Mouse (Mus musculus) heart, postnatal 0 days (tissue): ENCODE measurements around the gene Dgat2. TPM values are rescaled to one million over a fixed set of nuclear protein-coding genes. Genes with fewer than 3 reads are reported as not detected.
A peak's percentile ranks its signal among the peaks of the same experiment; 100 is the strongest.

Source experiments
- ATAC-seq: fragments of 200-750 bp; cut with Nextera tagmentation; 2 replicates; pipeline ENCODE4 v1.8.0; 2017; ENCODE audit warnings: low read depth, moderate number of reproducible peaks, moderate library complexity; ENCODE audit not compliant: insufficient read depth
- DNase-seq: peaks from one replicate; pipeline ENCODE4 v3.0.0-alpha.2; 2016; ENCODE audit warnings: low spot score
- H3K27ac ChIP-seq: fragments of 300-500 bp; sonication (generic); 2 replicates; pipeline ENCODE4 v1.5.1; 2014; ENCODE audit warnings: low read depth, mild to moderate bottlenecking
- H3K27me3 ChIP-seq: fragments of 300-500 bp; sonication (generic); 2 replicates; pipeline ENCODE4 v1.6.1; 2014; ENCODE audit warnings: low read length, mixed read lengths; ENCODE audit not compliant: control insufficient read depth, insufficient read depth
- H3K36me3 ChIP-seq: fragments of 300-500 bp; sonication (generic); replicated peaks from 2 replicates; pipeline ENCODE4 v1.6.1; 2014; ENCODE audit warnings: low read length, mixed read lengths; ENCODE audit not compliant: control insufficient read depth, insufficient read depth
- H3K4me1 ChIP-seq: fragments of 300-500 bp; sonication (generic); 2 replicates; pipeline ENCODE4 v1.6.1; 2014; ENCODE audit warnings: antibody characterized with exemption; ENCODE audit not compliant: control insufficient read depth, insufficient read depth
- H3K4me2 ChIP-seq: fragments of 300-500 bp; sonication (generic); 2 replicates; pipeline ENCODE4 v1.6.1; 2014; ENCODE audit warnings: low read depth, mild to moderate bottlenecking, low read length, moderate library complexity
- H3K4me3 ChIP-seq: fragments of 300-500 bp; sonication (generic); 2 replicates; pipeline ENCODE4 v1.5.1; 2014; ENCODE audit warnings: low read depth, low read length
- H3K9ac ChIP-seq: fragments of 300-500 bp; sonication (generic); replicated peaks from 2 replicates; pipeline ENCODE4 v1.6.1; 2014; ENCODE audit warnings: low read depth, low read length, mixed read lengths
- H3K9me3 ChIP-seq: fragments of 300-500 bp; sonication (generic); replicated peaks from 2 replicates; pipeline ENCODE4 v1.6.1; 2016; ENCODE audit warnings: low read length; ENCODE audit not compliant: control insufficient read depth
- CTCF ChIP-seq: IDR thresholded peaks from 2 replicates; pipeline ENCODE4 v1.5.1; 2016; ENCODE audit warnings: antibody characterized with exemption, control low read depth, low read depth
- EP300 ChIP-seq: IDR thresholded peaks from 2 replicates; pipeline ENCODE4 v1.6.1; 2016; ENCODE audit warnings: antibody characterized with exemption, low read depth
- WGBS: fragments of 180-500 bp; shearing (Covaris S2); extraction: QIAGEN DNeasy Blood & Tissue Kit; methylation state at CpG from one replicate; pipeline ENCODE4 v1.1.7; 2014; 5-methylcytosine and 5-hydroxymethylcytosine counted together
- polyA plus RNA-seq: library from polyadenylated mRNA; unstranded; fragments of >200 nt; fragmentation: Nextera tagmentation; extraction: Ambion mirVana; gene quantifications from 2 replicates; pipeline ENCODE4 v1.2.1, GENCODE M21; 2015
- total RNA-seq: library from RNA; depleted of rRNA; stranded (reverse); fragments of >200 nt; gene quantifications from 2 replicates; pipeline ENCODE4 v1.2.3, GENCODE M21; 2014; ENCODE audit warnings: low replicate concordance

Gene Dgat2
- total and polyA plus RNA-seq, 2 experiments from 2014 or later = 114 to 115 TPM

DNA sequence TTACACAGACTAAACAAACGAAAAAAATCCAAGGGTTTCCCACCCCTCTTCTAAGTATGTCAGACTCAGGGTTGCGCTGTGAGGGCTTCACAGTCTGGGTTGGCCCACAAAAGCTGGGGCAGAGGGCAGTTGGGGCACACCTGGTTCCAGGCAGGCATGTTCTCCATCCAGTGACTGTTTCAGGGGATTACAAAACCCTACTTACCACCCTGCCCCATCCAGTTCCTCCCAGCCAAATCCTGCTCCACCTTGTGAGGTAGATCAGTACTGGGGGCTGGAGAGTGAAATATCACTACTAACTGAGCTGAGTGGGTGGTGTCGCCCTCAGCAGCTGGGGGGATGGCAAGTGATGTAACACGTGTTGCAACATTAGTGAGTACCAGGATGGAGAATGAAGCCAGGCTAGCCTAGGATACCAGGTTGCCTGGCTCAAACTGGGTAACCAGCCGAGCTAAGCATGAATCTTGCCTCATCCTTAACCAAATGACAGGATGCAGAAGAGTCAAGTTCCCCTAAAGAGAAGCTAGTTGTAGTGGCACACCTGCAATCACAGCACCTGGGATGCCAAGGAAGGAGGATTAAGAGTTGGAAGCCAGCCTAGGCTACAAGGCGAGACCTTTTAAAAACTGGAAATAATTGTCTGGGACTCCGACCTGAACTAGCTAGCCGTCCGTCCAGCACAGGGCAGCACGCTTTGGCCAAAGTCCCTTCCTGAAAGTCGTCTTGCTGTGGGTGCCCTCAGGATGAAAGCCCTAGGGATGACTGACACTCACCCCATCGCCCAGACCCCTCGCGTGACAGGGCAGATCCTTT, 694 bp downstream of the Dgat2 start:
- Histone ChIP-seq H3K4me1 (peaks cover 14% of the 10 kb centered on the region; the same call in 1 of the 2 replicates), H3K4me3 (peak overlapping the region; percentile 66), H3K9ac (peak overlapping the region; percentile 76), H3K36me3 (no peaks in the 10 kb centered on the region), H3K4me2 (peak overlapping the region; percentile 98), H3K27ac (peak overlapping the region; percentile 87), H3K9me3 (no peaks in the 10 kb centered on the region), H3K27me3 (no peaks in the 10 kb centered on the region)
- ATAC-seq = peak; percentile 12; the same call in 1 of the 2 replicates
- TF ChIP-seq CTCF (no peak), EP300 (no peak)
- DNase-seq = no peak
- WGBS = 24% methylated on average over 14 of the region's 14 CpGs

DNA sequence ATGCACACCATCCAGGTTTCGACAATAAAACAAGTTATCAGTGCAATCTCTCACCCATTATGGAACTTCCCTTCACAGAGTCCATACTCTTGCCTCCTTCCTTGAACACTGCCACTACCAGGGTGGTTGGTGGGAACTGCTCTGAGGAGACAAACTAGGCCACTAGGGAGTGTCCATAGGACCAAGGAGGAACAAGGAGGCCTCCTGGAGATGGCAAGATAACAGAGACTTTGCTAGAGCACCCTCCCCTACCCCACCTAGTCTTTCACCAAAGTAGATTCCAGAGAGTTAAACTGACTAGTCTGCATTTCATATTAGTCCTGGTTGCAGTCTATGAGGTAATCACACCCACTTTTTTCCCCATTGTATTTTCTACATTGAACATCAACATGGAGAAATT, 2.4 kb downstream of the Dgat2 start:
- H3K9ac ChIP-seq = no peak overlapping the region
- H3K4me3 ChIP-seq = no peak overlapping the region
- DNase-seq (no peak), ATAC-seq (no peak)
- no peaks in the 10 kb centered on the region for H3K27me3 ChIP-seq
- no peaks in the 10 kb centered on the region for H3K9me3 ChIP-seq
- TF ChIP-seq CTCF = no peak
- no peak for TF ChIP-seq EP300
- H3K36me3 ChIP-seq = no peaks in the 10 kb centered on the region
- no peak overlapping the region for H3K27ac ChIP-seq
- peaks cover 17% of the 10 kb centered on the region; the same call in 1 of the 2 replicates for H3K4me1 ChIP-seq
- WGBS = 73% methylated on average over 1 of the region's 1 CpGs
- peak overlapping the region; percentile 2; the same call in 1 of the 2 replicates for H3K4me2 ChIP-seq

DNA sequence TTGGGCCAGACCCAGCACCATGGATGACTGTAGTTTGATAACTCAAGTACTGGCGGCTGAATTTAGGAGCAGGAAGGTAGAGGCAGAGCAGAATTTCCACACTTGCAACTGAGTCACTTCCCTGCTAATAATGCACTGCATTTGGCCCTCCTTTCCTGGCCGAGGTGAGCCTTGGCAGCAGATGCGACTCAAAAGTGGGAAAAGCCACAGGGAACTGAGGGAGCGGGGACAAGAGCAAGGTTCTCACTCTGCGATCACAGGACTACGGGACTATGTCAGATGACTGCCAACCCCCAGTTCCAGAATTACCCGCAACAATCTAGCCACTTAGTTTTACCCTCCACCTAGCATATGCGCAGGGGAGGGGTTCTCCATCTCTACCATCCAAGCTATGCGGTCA, 3.2 kb downstream of the Dgat2 start:
- Histone ChIP-seq H3K4me1 (peaks cover 17% of the 10 kb centered on the region; the same call in 1 of the 2 replicates), H3K36me3 (no peaks in the 10 kb centered on the region), H3K9ac (no peak overlapping the region), H3K9me3 (no peaks in the 10 kb centered on the region), H3K27me3 (no peaks in the 10 kb centered on the region), H3K27ac (no peak overlapping the region), H3K4me2 (no peak overlapping the region), H3K4me3 (no peak overlapping the region)
- no peak for DNase-seq
- WGBS = 85% methylated on average over 9 of the region's 9 CpGs
- TF ChIP-seq CTCF (no peak), EP300 (no peak)
- ATAC-seq = no peak

DNA sequence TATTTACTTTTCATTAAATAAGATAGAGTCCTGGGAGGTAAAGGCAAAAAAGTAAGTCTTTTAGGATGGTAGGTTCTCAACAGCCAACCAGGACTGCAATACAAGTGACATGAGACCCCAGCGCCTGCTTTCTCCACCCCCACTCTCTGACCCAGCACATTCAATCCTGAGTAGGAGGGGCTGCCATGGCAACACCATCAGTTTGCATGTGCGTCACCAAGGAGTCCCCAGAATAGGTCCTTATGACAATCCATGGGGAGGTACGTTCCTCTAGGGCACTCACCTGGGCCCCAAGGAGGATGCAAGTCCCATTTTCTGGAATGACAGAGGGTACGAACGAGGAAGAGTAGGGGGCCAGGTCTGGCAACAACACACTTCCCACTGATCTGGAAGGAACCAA, 5.1 kb downstream of the Dgat2 start:
- H3K9ac ChIP-seq = no peak overlapping the region
- no peaks in the 10 kb centered on the region for H3K9me3 ChIP-seq
- H3K36me3 ChIP-seq = no peaks in the 10 kb centered on the region
- no peak overlapping the region for H3K4me3 ChIP-seq
- H3K27me3 ChIP-seq = no peaks in the 10 kb centered on the region
- H3K27ac ChIP-seq = no peak overlapping the region
- ATAC-seq (no peak), DNase-seq (no peak)
- no peak for TF ChIP-seq EP300
- no peak for TF ChIP-seq CTCF
- peaks cover 20% of the 10 kb centered on the region; the same call in 1 of the 2 replicates for H3K4me1 ChIP-seq
- WGBS = 88% methylated on average over 5 of the region's 5 CpGs
- H3K4me2 ChIP-seq = no peak overlapping the region

DNA sequence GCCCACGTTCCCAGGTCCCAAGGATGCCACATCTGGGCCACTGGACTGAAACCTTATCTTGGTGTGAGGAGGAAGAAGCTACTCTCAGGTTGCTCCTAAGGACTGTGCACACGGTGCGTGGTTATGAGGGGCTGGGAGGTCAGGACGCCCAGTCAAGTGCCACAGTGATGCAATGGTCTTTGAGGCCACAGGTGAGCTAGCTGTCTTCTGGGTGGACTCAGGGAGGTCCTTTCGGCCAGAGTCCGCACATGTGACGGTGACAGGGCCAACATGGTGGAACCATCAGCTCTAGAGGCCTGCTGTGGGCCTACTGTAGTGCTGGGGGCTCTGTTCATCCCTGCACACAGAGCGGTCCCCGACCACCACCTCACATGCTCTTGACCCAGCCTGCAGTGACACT, 6.9 kb downstream of the Dgat2 start:
- H3K4me3 ChIP-seq = no peak overlapping the region
- no peak overlapping the region for H3K27ac ChIP-seq
- H3K9ac ChIP-seq = no peak overlapping the region
- H3K9me3 ChIP-seq = no peaks in the 10 kb centered on the region
- no peak overlapping the region for H3K4me2 ChIP-seq
- TF ChIP-seq CTCF (no peak), EP300 (no peak)
- no peaks in the 10 kb centered on the region for H3K27me3 ChIP-seq
- ATAC-seq = no peak
- H3K36me3 ChIP-seq = no peaks in the 10 kb centered on the region
- no peak for DNase-seq
- peaks cover 12% of the 10 kb centered on the region; the same call in 1 of the 2 replicates for H3K4me1 ChIP-seq
- WGBS = 87% methylated on average over 9 of the region's 9 CpGs
